Mouse (Mus musculus): Measurements from ENCODE around the gene Unc119b. TPM values are rescaled to one million over a fixed set of nuclear protein-coding genes. Genes with fewer than 3 reads are reported as not detected.

Gene Unc119b
- polyA plus RNA-seq, 1 experiment from 2014 or later = 46.8 TPM

DNA sequence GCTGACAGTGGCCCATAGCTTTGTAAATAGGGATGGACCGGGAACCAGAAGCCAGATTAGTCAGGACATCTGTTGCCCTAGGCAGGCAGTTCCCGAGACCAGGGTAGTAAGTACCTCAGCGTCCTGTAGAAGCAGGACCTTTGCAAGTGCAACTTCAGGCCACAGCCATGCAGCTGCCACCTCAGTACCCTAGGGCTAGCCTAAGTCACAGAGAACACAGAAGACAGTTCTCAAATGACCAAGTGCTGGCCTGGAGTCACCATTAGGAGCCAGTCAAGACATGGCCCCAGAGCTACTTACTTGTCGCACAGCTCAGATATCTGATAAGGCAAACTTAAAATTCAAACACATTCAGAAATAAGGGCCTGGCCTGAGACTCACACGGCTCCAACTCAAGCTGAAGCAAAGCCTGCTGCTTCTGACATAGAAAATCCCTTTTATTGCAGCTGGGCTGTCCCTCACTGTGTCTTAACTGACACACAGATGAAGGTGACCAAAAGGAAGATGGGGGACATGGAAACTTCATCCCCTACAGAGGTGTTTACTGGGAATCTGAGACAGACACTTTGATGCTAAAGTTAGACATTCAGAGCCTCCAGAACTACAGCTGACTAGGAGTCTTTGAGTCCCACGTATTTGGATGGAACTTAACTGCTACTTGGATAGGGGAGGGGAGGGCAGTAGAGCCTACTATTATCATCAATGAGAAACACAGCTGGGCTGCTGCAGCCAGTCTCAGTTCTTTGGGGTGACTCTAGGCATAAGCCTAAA is 11.4 kb upstream of the Unc119b start:
- Histone ChIP-seq H3K27me3 (ENCODE audit: control insufficient read depth, insufficient read depth, low read length) (no peaks in the 10 kb centered on the region), H3K36me3 (ENCODE audit: control insufficient read depth, insufficient read depth, low read length) (peaks cover 18% of the 10 kb centered on the region), H3K4me2 (replicated peaks; ENCODE audit: low read depth, low read length) (no peak overlapping the region), H3K4me1 (replicated peaks; ENCODE audit: control insufficient read depth, insufficient read depth, low read length) (no peaks in the 10 kb centered on the region), H3K9me3 (ENCODE audit: control insufficient read depth, low read length) (no peaks in the 10 kb centered on the region), H3K4me3 (ENCODE audit: low read depth, low read length) (no peak overlapping the region), H3K9ac (ENCODE audit: low read depth, low read length) (no peak overlapping the region), H3K27ac (ENCODE audit: low read depth, low read length) (no peak overlapping the region)
- ATAC-seq (ENCODE audit: low FRiP score) (no peak), DNase-seq (ENCODE audit: low spot score) (no peak)
- 87% methylated on average over 6 of the region's 6 CpGs for WGBS

DNA sequence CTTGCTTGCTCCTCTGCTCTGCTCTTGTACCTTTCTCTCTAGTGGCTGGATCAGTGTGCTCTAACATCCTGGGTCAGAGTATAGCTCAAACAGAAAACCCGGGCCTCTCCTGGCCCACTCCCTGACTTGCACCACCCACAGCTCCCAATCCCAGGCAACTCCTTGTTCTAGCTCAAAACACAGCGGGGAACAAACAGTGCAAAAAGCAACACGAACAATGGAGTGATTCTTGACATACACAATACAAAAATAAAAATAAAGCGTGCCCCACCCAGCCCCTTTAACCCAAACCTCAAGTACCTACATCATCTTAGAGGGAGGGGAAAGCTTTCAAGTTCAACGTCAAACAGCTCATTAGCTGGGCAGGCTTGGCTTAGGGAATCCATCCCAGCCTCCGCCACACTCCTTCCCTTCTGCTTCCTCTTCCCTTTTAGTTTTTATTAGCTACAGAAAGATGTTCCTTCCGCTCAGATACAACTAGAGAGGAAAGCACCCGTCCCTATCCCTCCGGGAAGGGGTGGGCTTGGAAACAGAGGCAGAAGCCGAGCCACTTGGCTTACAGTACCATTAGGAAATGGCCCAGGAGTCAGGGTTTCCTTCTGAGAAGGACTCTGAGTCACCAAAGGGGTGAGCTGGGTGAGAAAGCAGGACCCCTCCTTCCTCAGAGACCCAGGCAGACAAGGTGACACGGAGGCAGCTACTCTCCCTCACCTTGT is 10.6 kb upstream of the Unc119b start:
- H3K4me2 ChIP-seq (replicated peaks; ENCODE audit: low read depth, low read length) = no peak overlapping the region
- DNase-seq (ENCODE audit: low spot score) = no peak
- H3K36me3 ChIP-seq (ENCODE audit: control insufficient read depth, insufficient read depth, low read length) = peaks cover 16% of the 10 kb centered on the region
- no peaks in the 10 kb centered on the region for H3K9me3 ChIP-seq (ENCODE audit: control insufficient read depth, low read length)
- no peaks in the 10 kb centered on the region for H3K27me3 ChIP-seq (ENCODE audit: control insufficient read depth, insufficient read depth, low read length)
- no peak overlapping the region for H3K27ac ChIP-seq (ENCODE audit: low read depth, low read length)
- H3K9ac ChIP-seq (ENCODE audit: low read depth, low read length) = no peak overlapping the region
- H3K4me3 ChIP-seq (ENCODE audit: low read depth, low read length) = no peak overlapping the region
- ATAC-seq (ENCODE audit: low FRiP score) = no peak
- WGBS = 78% methylated on average over 11 of the region's 11 CpGs
- no peaks in the 10 kb centered on the region for H3K4me1 ChIP-seq (replicated peaks; ENCODE audit: control insufficient read depth, insufficient read depth, low read length)

GRCm38 (mm10) chr5:115144471-115144870 is 9.7 kb upstream of the Unc119b start:
- no peaks in the 10 kb centered on the region for H3K27me3 ChIP-seq (ENCODE audit: control insufficient read depth, insufficient read depth, low read length)
- 77% methylated on average over 6 of the region's 6 CpGs for WGBS
- H3K4me2 ChIP-seq (replicated peaks; ENCODE audit: low read depth, low read length) = no peak overlapping the region
- H3K9me3 ChIP-seq (ENCODE audit: control insufficient read depth, low read length) = no peaks in the 10 kb centered on the region
- no peaks in the 10 kb centered on the region for H3K4me1 ChIP-seq (replicated peaks; ENCODE audit: control insufficient read depth, insufficient read depth, low read length)
- H3K9ac ChIP-seq (ENCODE audit: low read depth, low read length) = no peak overlapping the region
- no peak overlapping the region for H3K27ac ChIP-seq (ENCODE audit: low read depth, low read length)
- H3K4me3 ChIP-seq (ENCODE audit: low read depth, low read length) = no peak overlapping the region
- ATAC-seq (ENCODE audit: low FRiP score) (no peak), DNase-seq (ENCODE audit: low spot score) (no peak)
- peaks cover 7% of the 10 kb centered on the region for H3K36me3 ChIP-seq (ENCODE audit: control insufficient read depth, insufficient read depth, low read length)

- DNase-seq (ENCODE audit: low spot score) = no peak
- no peak overlapping the region for H3K4me2 ChIP-seq (replicated peaks; ENCODE audit: low read depth, low read length)
- 0 out of 2 replicates have a peak, but pooled peaks cover 3% of the 10 kb centered on the region for H3K36me3 ChIP-seq (ENCODE audit: control insufficient read depth, insufficient read depth, low read length)
- no peak overlapping the region for H3K4me3 ChIP-seq (ENCODE audit: low read depth, low read length)
- no peaks in the 10 kb centered on the region for H3K9me3 ChIP-seq (ENCODE audit: control insufficient read depth, low read length)
- no peaks in the 10 kb centered on the region for H3K27me3 ChIP-seq (ENCODE audit: control insufficient read depth, insufficient read depth, low read length)
- 88% methylated on average over 10 of the region's 10 CpGs for WGBS
- no peak for ATAC-seq (ENCODE audit: low FRiP score)
- no peaks in the 10 kb centered on the region for H3K4me1 ChIP-seq (replicated peaks; ENCODE audit: control insufficient read depth, insufficient read depth, low read length)
- H3K9ac ChIP-seq (ENCODE audit: low read depth, low read length) = no peak overlapping the region
- H3K27ac ChIP-seq (ENCODE audit: low read depth, low read length) = no peak overlapping the region
Measured at GRCm38 (mm10) chr5:115143552-115143951, 8.8 kb upstream of the Unc119b start.

DNA sequence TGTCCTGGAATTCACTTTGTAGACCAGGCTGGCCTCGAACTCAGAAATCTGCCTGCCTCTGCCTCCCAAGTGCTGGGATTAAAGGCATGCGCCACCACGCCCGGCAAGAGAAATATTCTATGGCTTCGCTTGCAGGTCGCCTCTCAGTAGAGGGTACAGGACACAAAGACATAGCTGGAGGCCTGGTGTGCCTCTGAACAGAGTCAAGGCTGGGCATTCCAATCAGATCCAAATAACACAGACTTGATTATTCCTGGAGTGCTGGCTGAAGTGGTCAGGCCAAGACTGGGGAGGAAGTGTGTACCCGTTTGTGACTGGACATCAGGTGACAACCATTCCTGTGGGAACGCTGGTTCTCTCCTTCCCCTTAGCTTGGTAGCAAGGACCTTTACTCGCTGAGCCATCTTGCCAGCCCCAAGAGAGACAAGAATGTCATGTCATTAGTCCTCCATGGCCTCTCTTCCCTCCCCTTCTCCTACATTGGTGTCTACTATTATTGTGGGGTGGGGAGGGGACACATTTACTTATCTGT is 7.5 kb upstream of the Unc119b start:
- H3K9ac ChIP-seq (ENCODE audit: low read depth, low read length) = no peak overlapping the region
- H3K36me3 ChIP-seq (ENCODE audit: control insufficient read depth, insufficient read depth, low read length) = 0 out of 2 replicates have a peak, but pooled peaks cover 3% of the 10 kb centered on the region
- H3K4me2 ChIP-seq (replicated peaks; ENCODE audit: low read depth, low read length) = no peak overlapping the region
- no peak overlapping the region for H3K4me3 ChIP-seq (ENCODE audit: low read depth, low read length)
- H3K9me3 ChIP-seq (ENCODE audit: control insufficient read depth, low read length) = no peaks in the 10 kb centered on the region
- H3K27me3 ChIP-seq (ENCODE audit: control insufficient read depth, insufficient read depth, low read length) = no peaks in the 10 kb centered on the region
- no peak for ATAC-seq (ENCODE audit: low FRiP score)
- no peak for DNase-seq (ENCODE audit: low spot score)
- H3K4me1 ChIP-seq (replicated peaks; ENCODE audit: control insufficient read depth, insufficient read depth, low read length) = no peaks in the 10 kb centered on the region
- 88% methylated on average over 9 of the region's 9 CpGs for WGBS
- H3K27ac ChIP-seq (ENCODE audit: low read depth, low read length) = no peak overlapping the region

DNA sequence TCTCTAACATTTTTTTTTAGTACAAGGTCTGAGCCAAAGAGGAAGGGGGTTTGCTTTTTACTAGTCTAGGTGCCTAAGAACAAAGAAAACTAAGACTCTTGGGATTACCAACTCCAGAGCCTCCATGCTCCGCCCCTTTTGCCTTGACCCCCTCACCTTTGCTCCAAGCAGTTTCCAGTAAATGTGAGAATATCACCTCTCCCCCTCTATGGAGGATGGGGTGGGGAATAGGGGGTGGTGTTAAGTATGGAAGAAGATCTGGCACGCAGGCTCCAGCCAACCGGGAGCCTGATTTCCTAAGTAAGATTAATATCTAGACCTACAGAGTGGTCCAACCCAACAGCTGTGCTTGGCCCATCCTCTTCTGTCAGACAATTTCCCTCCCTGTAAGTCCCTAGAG is 6.0 kb upstream of the Unc119b start:
- Histone ChIP-seq H3K4me2 (replicated peaks; ENCODE audit: low read depth, low read length) (no peak overlapping the region), H3K36me3 (ENCODE audit: control insufficient read depth, insufficient read depth, low read length) (no peaks in the 10 kb centered on the region), H3K9me3 (ENCODE audit: control insufficient read depth, low read length) (no peaks in the 10 kb centered on the region), H3K4me3 (ENCODE audit: low read depth, low read length) (no peak overlapping the region), H3K4me1 (replicated peaks; ENCODE audit: control insufficient read depth, insufficient read depth, low read length) (no peaks in the 10 kb centered on the region), H3K9ac (ENCODE audit: low read depth, low read length) (no peak overlapping the region), H3K27ac (ENCODE audit: low read depth, low read length) (no peak overlapping the region), H3K27me3 (ENCODE audit: control insufficient read depth, insufficient read depth, low read length) (no peaks in the 10 kb centered on the region)
- ATAC-seq (ENCODE audit: low FRiP score) (no peak), DNase-seq (ENCODE audit: low spot score) (no peak)
- WGBS = 71% methylated on average over 3 of the region's 3 CpGs

GRCm38 (mm10) chr5:115139124-115139523 is 4.3 kb upstream of the Unc119b start:
- 75% methylated on average over 4 of the region's 4 CpGs for WGBS
- Histone ChIP-seq H3K9me3 (ENCODE audit: control insufficient read depth, low read length) (no peaks in the 10 kb centered on the region), H3K36me3 (ENCODE audit: control insufficient read depth, insufficient read depth, low read length) (no peaks in the 10 kb centered on the region), H3K4me1 (replicated peaks; ENCODE audit: control insufficient read depth, insufficient read depth, low read length) (no peaks in the 10 kb centered on the region), H3K4me2 (replicated peaks; ENCODE audit: low read depth, low read length) (no peak overlapping the region), H3K27me3 (ENCODE audit: control insufficient read depth, insufficient read depth, low read length) (no peaks in the 10 kb centered on the region), H3K4me3 (ENCODE audit: low read depth, low read length) (no peak overlapping the region), H3K27ac (ENCODE audit: low read depth, low read length) (no peak overlapping the region), H3K9ac (ENCODE audit: low read depth, low read length) (no peak overlapping the region)
- no peak for ATAC-seq (ENCODE audit: low FRiP score)
- DNase-seq (ENCODE audit: low spot score) = no peak

DNA sequence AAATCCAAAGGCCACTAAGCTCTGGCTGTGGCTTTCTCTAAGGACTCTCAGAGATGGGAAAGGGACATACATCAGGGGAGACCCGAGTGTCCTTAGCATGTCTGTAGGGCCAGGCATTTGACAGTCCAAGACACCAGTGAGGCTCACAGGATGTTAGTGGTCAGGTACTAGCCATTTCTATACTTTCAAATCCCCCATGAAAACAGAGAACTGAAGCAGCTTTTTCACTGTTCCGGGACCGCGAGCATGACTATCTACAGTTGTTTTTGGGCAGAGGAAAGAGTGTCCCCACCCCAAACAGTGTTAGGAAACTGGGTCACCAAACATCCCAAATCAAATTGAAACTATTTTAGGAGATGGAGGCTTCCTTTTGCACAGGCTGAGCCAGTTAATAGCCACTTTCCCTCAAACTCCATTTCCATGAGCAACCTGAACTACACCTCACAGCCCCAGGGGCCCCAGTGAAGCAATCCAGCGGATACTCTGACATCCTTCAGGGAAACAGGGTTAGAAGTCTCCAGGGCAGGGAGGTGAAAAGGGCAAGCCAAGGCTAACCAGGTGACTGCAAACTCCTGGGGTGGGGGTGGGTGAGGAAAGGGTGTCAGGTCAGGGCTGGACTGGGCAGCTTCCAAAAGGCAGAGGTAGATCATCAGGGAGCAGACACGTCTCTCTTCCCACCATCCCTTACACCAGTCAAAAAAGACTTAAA is 1.3 kb downstream of the Unc119b start:
- no peaks in the 10 kb centered on the region for H3K9me3 ChIP-seq (ENCODE audit: control insufficient read depth, low read length)
- H3K27me3 ChIP-seq (ENCODE audit: control insufficient read depth, insufficient read depth, low read length) = no peaks in the 10 kb centered on the region
- H3K4me1 ChIP-seq (replicated peaks; ENCODE audit: control insufficient read depth, insufficient read depth, low read length) = no peaks in the 10 kb centered on the region
- no peak overlapping the region for H3K27ac ChIP-seq (ENCODE audit: low read depth, low read length)
- no peak for DNase-seq (ENCODE audit: low spot score)
- peak overlapping the region; percentile 95 for H3K4me3 ChIP-seq (ENCODE audit: low read depth, low read length)
- 61% methylated on average over 6 of the region's 6 CpGs for WGBS
- peak overlapping the region; percentile 85; the same call in 1 of the 2 replicates for H3K9ac ChIP-seq (ENCODE audit: low read depth, low read length)
- no peaks in the 10 kb centered on the region for H3K36me3 ChIP-seq (ENCODE audit: control insufficient read depth, insufficient read depth, low read length)
- H3K4me2 ChIP-seq (replicated peaks; ENCODE audit: low read depth, low read length) = peak overlapping the region; percentile 88
- no peak for ATAC-seq (ENCODE audit: low FRiP score)
